Mouse (Mus musculus) lung, postnatal 0 days (tissue): ENCODE measurements around the gene Ddx56.

Experiments
- CTCF ChIP-seq: IDR thresholded peaks from 2 replicates; pipeline ENCODE4 v1.5.1; 2016; ENCODE audit warnings: antibody characterized with exemption, mild to moderate bottlenecking
- EP300 ChIP-seq: IDR thresholded peaks from 2 replicates; pipeline ENCODE4 v1.6.1; 2016; ENCODE audit warnings: antibody characterized with exemption, mild to moderate bottlenecking, control low read depth

DNA sequence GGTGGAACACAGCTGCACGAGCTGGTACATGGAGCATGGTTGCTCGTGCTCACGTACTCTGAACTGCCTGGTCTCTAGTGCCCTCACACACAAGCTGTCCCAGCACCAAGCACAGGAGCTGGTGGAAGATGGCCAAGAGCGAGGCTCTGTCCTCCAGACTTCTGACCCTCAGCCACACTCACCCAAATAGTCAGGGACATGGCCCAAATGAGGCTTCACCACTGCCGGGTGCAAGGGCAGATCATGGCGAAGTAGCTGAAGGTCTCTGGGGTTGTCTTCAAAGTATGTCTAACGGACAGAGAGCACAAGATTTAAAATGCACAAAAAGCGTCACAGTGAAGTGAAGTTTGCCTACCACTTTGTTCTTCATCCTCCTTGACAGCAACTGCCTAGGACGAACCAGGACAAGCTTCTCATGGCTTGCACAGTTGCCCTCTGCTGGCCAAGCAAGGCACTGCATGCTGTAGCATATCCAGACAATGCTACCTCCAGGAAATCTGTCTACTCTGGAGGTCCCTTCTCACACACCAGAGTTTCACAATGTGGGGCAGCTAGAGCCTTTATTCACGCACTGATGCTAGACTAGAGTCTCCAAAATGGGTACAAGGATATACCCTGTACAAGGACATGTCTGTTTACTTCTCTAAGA is 6.0 kb downstream of the Ddx56 start:
- peak; percentile 97 for TF ChIP-seq CTCF
- no peak for TF ChIP-seq EP300
